Mouse (Mus musculus) naive thymus-derived CD4-positive, alpha-beta T cell, adult 2 months (primary cell): ENCODE data around the gene Ntf5.
"Not testable (repeated sequence)": the region's sequence is repeated elsewhere in the genome, so short reads cannot be mapped to it uniquely, and the experiment has no call there.

ENCODE experiments used
- DNase-seq: peaks from one replicate; pipeline ENCODE4 v3.0.0-alpha.2; 2011; ENCODE audit warnings: low read depth

Gene Ntf5

DNA sequence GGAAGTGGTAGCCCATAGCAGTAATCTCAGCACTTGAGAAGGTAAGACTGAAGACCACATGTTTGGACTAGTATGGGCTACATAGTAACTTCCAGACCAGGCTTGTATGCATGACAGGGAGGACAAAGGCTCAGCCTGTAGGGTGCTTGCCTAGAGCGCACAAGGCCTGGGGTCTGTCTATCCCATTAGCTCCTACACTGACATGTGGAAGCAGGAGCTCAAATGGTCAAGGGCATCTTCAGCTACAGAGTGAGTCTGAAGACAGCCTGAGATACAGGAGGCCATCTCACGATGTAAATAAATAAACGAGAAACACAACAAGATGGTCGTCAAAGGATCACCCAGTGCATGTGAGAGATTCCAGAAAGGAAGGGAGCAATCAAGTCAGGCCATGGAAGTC lies 48.8 kb downstream of the Ntf5 start:
- DNase-seq: no peak

GRCm38 (mm10) chr7:45462868-45463267 lies 49.4 kb downstream of the Ntf5 start:
- DNase-seq: not testable (repeated sequence)

- DNase-seq: no peak
These were observed 50.7 kb downstream of the Ntf5 start for GRCm38 (mm10) chr7:45463987-45464778.

DNA sequence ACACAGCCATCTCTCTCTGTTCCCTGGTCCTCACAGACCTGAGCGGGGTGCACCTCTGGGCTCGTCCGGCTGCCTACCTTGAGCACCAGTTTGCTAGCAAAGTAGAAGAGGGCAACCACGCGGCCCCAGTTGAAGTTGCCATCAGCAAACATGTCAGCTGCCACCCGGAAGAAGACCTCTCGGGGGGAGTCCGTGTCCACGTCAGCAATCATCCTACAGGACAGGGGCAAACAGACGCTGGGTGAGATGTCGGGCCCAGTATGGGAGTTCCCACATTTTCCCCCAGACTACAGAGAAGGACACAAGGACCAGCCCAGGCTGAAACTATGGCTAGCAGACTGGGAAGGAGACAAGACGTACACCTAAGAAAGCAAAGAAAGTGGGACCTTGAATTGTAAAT lies 51.6 kb downstream of the Ntf5 start:
- no peak for DNase-seq

DNA sequence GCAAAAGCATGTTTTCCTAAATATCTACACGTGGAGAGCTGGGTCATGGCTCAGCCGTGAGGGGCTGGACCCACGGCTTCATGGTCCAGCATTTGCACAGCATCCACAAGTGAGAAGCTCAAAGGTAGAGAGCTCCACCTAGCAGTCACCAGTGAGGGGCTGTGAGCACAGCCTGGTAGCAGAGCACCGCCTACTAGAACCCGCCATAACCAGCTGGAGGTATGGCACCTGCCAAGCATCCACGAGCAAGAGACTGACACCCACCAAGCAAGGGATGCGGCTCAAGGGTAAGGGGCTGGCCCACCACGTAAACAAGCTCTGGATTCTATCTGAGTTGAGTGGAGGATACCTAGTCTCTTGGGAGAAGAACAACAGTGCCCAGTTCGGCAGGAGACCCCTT lies 52.1 kb downstream of the Ntf5 start:
- no peak for DNase-seq

GRCm38 (mm10) chr7:45466283-45467089 lies 53.0 kb downstream of the Ntf5 start, which contains the start of gene Bax:
Gene Bax (minus strand): TSS chr7:45466898.
- peak; percentile 95 for DNase-seq
